Mouse (Mus musculus): ENCODE measurements at regions not wholly inside any gene's neighbourhood (a gene's known extent, or its start where the extent isn't known, plus 50 kb on each side); places are given as distances from the start of the nearest gene placed in this dataset.
"Not testable (repeated sequence)": the region's sequence is repeated elsewhere in the genome, so short reads cannot be mapped to it uniquely, and the experiment has no call there.

GRCm38 (mm10) chr17:17197229-17197628, 76.0 kb downstream of the Zfp97 start:
- not testable (repeated sequence) for H3K27ac ChIP-seq (ENCODE audit: low read depth, low read length); H3K4me3 ChIP-seq (ENCODE audit: low read depth, low read length); H3K4me2 ChIP-seq (replicated peaks; ENCODE audit: low read depth, low read length); H3K36me3 ChIP-seq (ENCODE audit: control insufficient read depth, insufficient read depth, low read length); DNase-seq (ENCODE audit: low spot score); H3K9ac ChIP-seq (ENCODE audit: low read depth, low read length); H3K4me1 ChIP-seq (replicated peaks; ENCODE audit: control insufficient read depth, insufficient read depth, low read length); ATAC-seq (ENCODE audit: low FRiP score); H3K27me3 ChIP-seq (ENCODE audit: control insufficient read depth, insufficient read depth, low read length)
- 95% methylated on average over 2 of the region's 2 CpGs for WGBS
- H3K9me3 ChIP-seq (ENCODE audit: control insufficient read depth, low read length) = peaks cover 11% of the 10 kb centered on the region

GRCm38 (mm10) chr17:17229069-17229468, 107.9 kb downstream of the Zfp97 start:
- H3K4me2 ChIP-seq (replicated peaks; ENCODE audit: low read depth, low read length) = no peak overlapping the region
- H3K4me1 ChIP-seq (replicated peaks; ENCODE audit: control insufficient read depth, insufficient read depth, low read length) = no peaks in the 10 kb centered on the region
- H3K9ac ChIP-seq (ENCODE audit: low read depth, low read length) = no peak overlapping the region
- DNase-seq (ENCODE audit: low spot score) (no peak), ATAC-seq (ENCODE audit: low FRiP score) (no peak)
- no peak overlapping the region for H3K4me3 ChIP-seq (ENCODE audit: low read depth, low read length)
- no peaks in the 10 kb centered on the region for H3K9me3 ChIP-seq (ENCODE audit: control insufficient read depth, low read length)
- no peaks in the 10 kb centered on the region for H3K27me3 ChIP-seq (ENCODE audit: control insufficient read depth, insufficient read depth, low read length)
- no peaks in the 10 kb centered on the region for H3K36me3 ChIP-seq (ENCODE audit: control insufficient read depth, insufficient read depth, low read length)
- no peak overlapping the region for H3K27ac ChIP-seq (ENCODE audit: low read depth, low read length)
- 39% methylated on average over 2 of the region's 2 CpGs for WGBS

- H3K9me3 ChIP-seq (ENCODE audit: control insufficient read depth, low read length); H3K36me3 ChIP-seq (ENCODE audit: control insufficient read depth, insufficient read depth, low read length); H3K27me3 ChIP-seq (ENCODE audit: control insufficient read depth, insufficient read depth, low read length); H3K4me1 ChIP-seq (replicated peaks; ENCODE audit: control insufficient read depth, insufficient read depth, low read length); H3K27ac ChIP-seq (ENCODE audit: low read depth, low read length): not testable (repeated sequence)
- under 1% methylated on average over 18 of the region's 22 CpGs for WGBS
- H3K4me2 ChIP-seq (replicated peaks; ENCODE audit: low read depth, low read length) = peak overlapping the region; percentile 25
- peak; percentile 100 for ATAC-seq (ENCODE audit: low FRiP score)
- H3K9ac ChIP-seq (ENCODE audit: low read depth, low read length) = peak overlapping the region; percentile 60
- peak overlapping the region; percentile 46 for H3K4me3 ChIP-seq (ENCODE audit: low read depth, low read length)
- peak; percentile 91 for DNase-seq (ENCODE audit: low spot score)
Measured at GRCm38 (mm10) chr17:17234329-17235185, 113.3 kb downstream of the Zfp97 start.

DNA sequence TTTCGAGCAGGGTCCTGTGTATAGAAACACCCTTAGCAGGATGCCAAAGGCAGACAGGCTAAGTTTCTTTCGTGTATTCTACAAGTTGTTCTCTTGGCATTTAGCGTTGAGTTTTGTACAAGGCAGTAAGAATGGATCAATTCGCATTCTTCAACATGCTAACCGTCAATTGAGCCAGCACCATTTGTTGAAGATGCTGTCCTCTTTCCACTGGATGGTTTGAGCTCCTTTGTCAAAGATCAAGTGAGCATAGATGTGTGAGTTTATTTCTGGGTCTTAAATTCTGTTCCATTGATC, 113.9 kb downstream of the Zfp97 start:
- not testable (repeated sequence) for ATAC-seq (ENCODE audit: low FRiP score); H3K4me1 ChIP-seq (replicated peaks; ENCODE audit: control insufficient read depth, insufficient read depth, low read length); H3K27me3 ChIP-seq (ENCODE audit: control insufficient read depth, insufficient read depth, low read length); H3K36me3 ChIP-seq (ENCODE audit: control insufficient read depth, insufficient read depth, low read length); H3K9me3 ChIP-seq (ENCODE audit: control insufficient read depth, low read length); H3K27ac ChIP-seq (ENCODE audit: low read depth, low read length)
- Histone ChIP-seq H3K9ac (ENCODE audit: low read depth, low read length) (peak overlapping the region; percentile 49), H3K4me3 (ENCODE audit: low read depth, low read length) (peak overlapping the region; percentile 46), H3K4me2 (replicated peaks; ENCODE audit: low read depth, low read length) (peak overlapping the region; percentile 24)
- 2% methylated on average over 5 of the region's 5 CpGs for WGBS
- peak; percentile 30 for DNase-seq (ENCODE audit: low spot score)

Measured in hindbrain, embryonic 11.5 days (tissue).